Mouse (Mus musculus) layer of hippocampus, postnatal 14 days (tissue): Measurements from ENCODE around the gene Zfp36. TPM values are rescaled to one million over a fixed set of nuclear protein-coding genes. Genes with fewer than 3 reads are reported as not detected.
"Not testable (repeated sequence)": the region's sequence is repeated elsewhere in the genome, so short reads cannot be mapped to it uniquely, and the experiment has no call there.

ENCODE experiments used
- DNase-seq, 2 experiments: peaks; one replicate each; pipeline ENCODE4 v3.0.0; 2021 to 2022; ENCODE audit warnings: low spot score in 2 of 2, mixed read lengths in 1 of 2
- long read RNA-seq, 2 experiments: library from polyadenylated mRNA; stranded (forward); transcript quantifications; one replicate each; pipeline ENCODE4 v2.0.0; 2021
- total RNA-seq, 2 experiments: library from RNA; stranded (reverse); gene quantifications; 2 replicates each; pipeline ENCODE4 v1.2.3; 2021

Zfp36 gene
- total RNA-seq = 1 to 10 TPM; 3.6 to 3.9 TPM
- long read RNA-seq, experiment 1, partial matches to known transcripts = 0 of 2 reads
- long read RNA-seq, experiment 1, other reads (novel, unspliced or antisense) = 0 of 2 reads
- long read RNA-seq, experiment 2, partial matches to known transcripts = 0 of 3 reads
- long read RNA-seq, experiment 2, other reads (novel, unspliced or antisense) = 0 of 3 reads

- DNase-seq = no peak
Measured at GRCm38 (mm10) chr7:28380237-28381016, at the start of gene Zfp36. TSS of gene Zfp36 (minus strand) at chr7:28380253.

DNA sequence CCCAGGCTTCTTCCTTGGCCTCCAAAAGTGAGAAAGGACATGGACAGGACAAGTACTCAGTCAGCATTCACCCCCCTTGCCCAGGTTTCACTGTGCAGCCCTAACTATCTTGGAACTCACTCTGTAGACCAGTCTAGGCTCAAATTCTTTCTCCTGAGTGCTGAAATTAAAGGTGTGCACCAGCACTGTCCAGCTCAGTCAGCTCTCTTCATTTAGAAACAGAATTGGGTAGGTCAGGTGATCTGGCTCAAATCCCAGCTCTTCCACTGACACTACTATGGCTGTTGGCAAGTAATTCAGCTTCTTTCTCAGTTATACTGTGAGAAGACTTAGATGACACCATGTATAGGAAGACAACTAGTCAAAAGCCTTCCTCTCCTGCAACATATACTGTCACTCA is 47.7 kb upstream of the Zfp36 start:
- DNase-seq = no peak

GRCm38 (mm10) chr7:28423018-28423417 is 43.0 kb upstream of the Zfp36 start:
- no peak for DNase-seq

GRCm38 (mm10) chr7:28419416-28419815 is 39.4 kb upstream of the Zfp36 start:
- no peak for DNase-seq

GRCm38 (mm10) chr7:28418096-28418670 is 38.1 kb upstream of the Zfp36 start:
- DNase-seq = peak in 1 of 2 experiments; percentile 62

- no peak for DNase-seq
Measured at GRCm38 (mm10) chr7:28417368-28417767, 37.3 kb upstream of the Zfp36 start.

DNA sequence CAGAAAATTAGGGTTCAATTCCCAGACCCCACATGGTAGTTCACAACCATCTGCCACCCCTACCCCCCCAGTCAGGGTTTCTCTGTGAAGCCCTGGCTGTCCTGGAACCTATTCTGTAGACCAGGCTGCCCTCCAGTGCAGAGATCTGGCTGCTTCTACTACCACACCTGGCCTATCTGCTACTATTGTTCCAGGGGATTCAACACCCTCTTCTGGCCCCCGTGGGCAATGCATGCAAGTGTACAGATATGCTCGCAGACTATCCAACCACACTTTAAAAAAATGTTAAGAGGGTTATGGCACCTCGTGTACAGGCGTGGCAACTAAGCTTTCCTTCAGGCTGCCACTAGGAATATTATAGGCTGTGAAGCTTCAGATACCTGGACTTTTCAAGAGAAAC is 32.8 kb upstream of the Zfp36 start:
- DNase-seq = no peak

DNA sequence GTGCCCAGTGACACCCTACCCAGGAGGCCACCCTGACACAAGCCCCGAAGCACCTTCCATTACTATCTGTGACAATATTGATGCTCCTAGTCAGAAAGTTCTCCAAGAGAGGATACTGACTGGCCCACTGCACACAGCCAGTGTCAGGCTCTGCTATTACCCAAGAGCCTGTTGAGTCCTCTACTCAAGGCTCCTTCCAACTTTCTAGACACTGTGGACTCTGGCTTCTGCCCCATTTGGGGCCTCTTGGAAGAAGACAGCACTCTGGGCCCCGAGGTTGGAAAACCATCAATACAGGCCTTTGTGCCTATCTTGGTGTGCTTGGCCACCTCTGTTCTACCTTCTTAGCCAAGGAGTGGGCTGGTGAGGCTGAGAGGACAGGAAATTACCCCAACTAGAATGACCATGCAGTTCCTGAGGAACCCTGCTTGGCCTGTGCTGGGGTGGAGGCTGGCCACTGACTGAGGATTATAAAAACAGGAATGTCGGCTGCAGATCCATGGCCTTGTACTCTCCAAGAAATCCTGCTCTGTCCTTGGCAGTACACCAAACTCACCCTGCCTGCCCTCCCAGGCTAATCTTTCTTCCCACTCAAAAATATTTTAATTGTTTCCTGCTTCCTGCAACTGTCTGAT is 30.9 kb upstream of the Zfp36 start:
- peak in 1 of 2 experiments; percentile 29 for DNase-seq

- no peak for DNase-seq
Measured at GRCm38 (mm10) chr7:28401942-28402341, 21.9 kb upstream of the Zfp36 start.

DNA sequence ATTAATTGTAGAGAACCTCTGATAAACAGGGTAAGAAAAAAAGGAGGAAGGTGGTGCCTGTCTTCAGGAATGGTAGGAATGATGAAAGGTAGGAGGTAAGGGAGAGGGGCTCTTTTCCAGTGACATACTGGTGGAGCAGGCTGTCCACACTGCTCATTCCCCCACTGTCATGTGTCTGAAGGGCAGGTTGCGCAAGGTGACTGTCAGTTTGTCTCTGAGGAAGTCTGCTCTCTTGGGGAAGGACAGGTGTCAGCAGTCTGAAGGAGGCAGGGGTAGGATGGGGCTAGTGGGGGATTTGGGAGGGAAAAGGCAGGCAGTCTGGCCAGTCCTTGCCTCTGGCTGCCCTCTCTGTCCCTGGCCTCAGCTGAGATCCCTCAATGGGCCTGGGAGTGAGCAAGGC is 21.0 kb upstream of the Zfp36 start:
- no peak for DNase-seq

GRCm38 (mm10) chr7:28398696-28399340 is 18.8 kb upstream of the Zfp36 start:
- no peak for DNase-seq

DNA sequence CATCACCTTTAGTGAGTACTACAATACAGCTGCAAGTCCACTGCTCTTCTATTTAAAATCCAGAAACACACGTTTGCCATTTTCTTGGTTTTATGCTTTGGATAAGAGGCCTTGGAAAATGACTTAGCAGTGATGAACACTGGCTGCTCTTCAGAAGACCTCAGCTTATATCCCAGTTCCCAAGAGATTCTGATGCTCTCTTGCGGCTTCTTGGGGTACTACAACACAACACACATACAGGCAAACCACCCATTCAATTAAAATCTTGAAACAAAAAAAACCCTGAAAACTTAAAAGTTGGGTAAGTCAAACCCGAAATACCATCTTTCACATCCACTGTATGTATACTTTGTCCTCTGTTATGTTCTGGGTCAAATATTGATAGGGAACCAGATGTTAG is 17.9 kb upstream of the Zfp36 start:
- DNase-seq = no peak

- no peak for DNase-seq
Measured at GRCm38 (mm10) chr7:28395425-28395824, 15.4 kb upstream of the Zfp36 start.

DNA sequence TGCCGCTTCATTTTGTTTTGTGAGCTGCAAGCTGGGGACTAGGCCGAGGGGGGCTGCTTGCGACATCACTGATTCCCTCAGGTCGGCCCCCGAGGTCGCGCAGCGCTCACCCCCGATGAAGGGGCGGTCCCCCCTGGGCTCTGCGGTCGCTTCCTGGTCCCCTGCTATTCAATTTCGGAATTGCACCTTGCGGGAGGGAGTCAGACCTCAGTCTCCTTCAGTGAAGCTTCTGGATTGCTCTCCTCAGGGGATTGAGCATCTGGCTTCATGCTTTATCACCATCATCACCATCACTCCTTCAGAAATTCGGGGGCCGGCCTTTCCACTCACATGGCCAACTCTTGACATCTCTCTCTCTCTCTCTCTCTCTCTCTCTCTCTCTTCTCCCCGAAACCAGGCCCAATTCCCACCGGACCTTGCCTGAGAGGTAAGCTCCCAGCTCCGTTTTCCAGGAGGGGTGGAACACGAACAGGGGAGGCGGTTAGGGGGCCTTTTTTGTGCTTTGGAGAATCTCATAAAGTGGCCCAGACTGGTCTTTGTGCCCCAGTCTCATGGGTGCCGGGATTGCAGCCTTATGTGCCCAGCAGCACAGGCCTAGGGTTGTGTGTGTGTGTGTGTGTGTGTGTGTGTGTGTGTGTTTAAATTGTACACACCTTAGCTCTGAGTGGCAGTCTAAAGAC is 13.4 kb upstream of the Zfp36 start:
- DNase-seq = no peak

- DNase-seq = peak; percentile 91 to 99
Measured at GRCm38 (mm10) chr7:28392429-28393271, 12.6 kb upstream of the Zfp36 start, which contains the start of the genes Med29 and Paf1. TSS of gene Med29 (minus strand) at chr7:28392708. TSS of gene Paf1 (plus strand) at chr7:28392951.

DNA sequence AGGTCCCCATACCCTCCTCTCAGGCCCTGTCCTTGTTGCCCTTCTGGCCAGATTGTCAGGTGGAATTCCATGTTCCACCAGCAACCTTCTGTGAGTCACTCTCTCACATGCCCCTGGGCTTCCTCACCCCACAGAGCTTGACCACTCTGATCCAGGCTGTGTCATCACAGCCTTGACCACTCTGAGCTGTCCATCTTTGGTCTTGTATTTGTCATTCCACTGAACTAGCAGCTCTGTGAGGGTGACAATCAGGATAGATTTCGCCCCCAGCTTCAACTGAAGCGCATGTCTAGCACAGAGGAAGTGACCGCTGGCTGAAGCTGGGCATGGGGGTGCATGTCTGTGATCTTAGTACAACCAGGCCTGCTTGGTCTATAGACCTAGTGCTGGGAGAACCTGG is 10.3 kb upstream of the Zfp36 start:
- no peak for DNase-seq

DNA sequence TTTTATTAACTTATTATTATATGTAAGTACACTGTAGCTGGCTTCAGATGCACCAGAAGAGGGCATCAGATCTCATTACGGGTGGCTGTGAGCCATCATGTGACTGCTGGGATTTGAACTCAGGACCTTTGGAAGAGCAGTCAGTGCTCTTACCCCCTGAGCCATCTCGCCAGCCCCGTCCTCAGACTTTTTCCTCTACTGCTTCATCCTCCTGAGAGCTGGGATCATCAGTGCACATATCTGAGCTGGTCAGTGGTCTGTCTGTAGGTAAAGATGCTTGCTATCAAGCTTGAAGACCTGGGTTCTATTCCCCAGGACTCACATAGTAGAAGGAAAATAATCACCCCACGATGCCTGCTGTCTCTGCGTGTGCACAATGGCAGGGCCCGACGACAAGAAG is 7.3 kb upstream of the Zfp36 start:
- DNase-seq = not testable (repeated sequence)

GRCm38 (mm10) chr7:28386877-28387276 is 6.8 kb upstream of the Zfp36 start:
- not testable (repeated sequence) for DNase-seq

- DNase-seq = peak; percentile 71 to 81
Measured at GRCm38 (mm10) chr7:28386462-28386861, 6.4 kb upstream of the Zfp36 start.

GRCm38 (mm10) chr7:28386007-28386406 is 6.0 kb upstream of the Zfp36 start:
- DNase-seq = no peak
